Mouse (Mus musculus): ENCODE measurements at regions not wholly inside any gene's neighbourhood (a gene's known extent, or its start where the extent isn't known, plus 50 kb on each side); places are given as distances from the start of the nearest gene placed in this dataset.

- no peak overlapping the region for H3K9ac ChIP-seq (ENCODE audit: low read length)
- H3K27me3 ChIP-seq (replicated peaks; ENCODE audit: control insufficient read depth, insufficient read depth, low read length), result no peaks in the 10 kb centered on the region
- H3K4me1 ChIP-seq (replicated peaks; ENCODE audit: control insufficient read depth, insufficient read depth, low read length), result no peaks in the 10 kb centered on the region
- no peaks in the 10 kb centered on the region for H3K36me3 ChIP-seq (ENCODE audit: control insufficient read depth, insufficient read depth, low read length)
- DNase-seq (ENCODE audit: low spot score) (no peak), ATAC-seq (replicated peaks; ENCODE audit: low FRiP score, low TSS enrichment, low read depth) (no peak)
- no peaks in the 10 kb centered on the region for H3K9me3 ChIP-seq (ENCODE audit: control insufficient read depth, low read length)
- no peak overlapping the region for H3K27ac ChIP-seq (ENCODE audit: low read depth)
- WGBS, result 83% methylated on average over 6 of the region's 6 CpGs
- H3K4me2 ChIP-seq (ENCODE audit: low read length), result no peak overlapping the region
- no peak overlapping the region for H3K4me3 ChIP-seq (ENCODE audit: low read depth, low read length)
These were observed 152.6 kb upstream of the Api5 start for GRCm38 (mm10) chr2:94590494-94590893.

DNA sequence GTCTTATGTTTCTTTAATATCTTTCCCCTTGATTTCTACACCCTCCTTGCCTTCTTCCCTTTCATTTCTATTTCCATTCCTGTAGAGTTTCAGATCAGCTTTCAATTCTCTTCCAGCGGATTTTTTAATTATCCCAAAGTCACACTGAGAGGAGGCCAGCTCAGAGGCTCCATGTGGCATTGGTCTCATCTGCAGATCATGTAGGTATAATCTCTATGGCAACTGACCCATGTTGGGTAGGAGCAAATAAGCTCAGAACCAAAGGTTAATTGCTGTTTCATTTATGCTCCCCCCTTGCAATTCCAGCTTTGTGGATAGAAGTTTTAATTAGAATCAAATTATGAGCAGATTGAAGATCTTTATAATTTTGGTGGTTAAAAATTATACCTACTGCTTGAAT lies 149.3 kb upstream of the Api5 start:
- Histone ChIP-seq H3K4me3 (ENCODE audit: low read depth, low read length) (no peak overlapping the region), H3K9me3 (ENCODE audit: control insufficient read depth, low read length) (no peaks in the 10 kb centered on the region), H3K36me3 (ENCODE audit: control insufficient read depth, insufficient read depth, low read length) (no peaks in the 10 kb centered on the region), H3K4me1 (replicated peaks; ENCODE audit: control insufficient read depth, insufficient read depth, low read length) (no peaks in the 10 kb centered on the region), H3K9ac (ENCODE audit: low read length) (no peak overlapping the region), H3K27me3 (replicated peaks; ENCODE audit: control insufficient read depth, insufficient read depth, low read length) (no peaks in the 10 kb centered on the region), H3K4me2 (ENCODE audit: low read length) (no peak overlapping the region), H3K27ac (ENCODE audit: low read depth) (no peak overlapping the region)
- ATAC-seq (replicated peaks; ENCODE audit: low FRiP score, low TSS enrichment, low read depth) (no peak), DNase-seq (ENCODE audit: low spot score) (no peak)
- 81% methylated on average over 1 of the region's 1 CpGs for WGBS

- no peak overlapping the region for H3K4me3 ChIP-seq (ENCODE audit: low read depth, low read length)
- H3K27me3 ChIP-seq (replicated peaks; ENCODE audit: control insufficient read depth, insufficient read depth, low read length), result no peaks in the 10 kb centered on the region
- H3K27ac ChIP-seq (ENCODE audit: low read depth), result no peak overlapping the region
- ATAC-seq (replicated peaks; ENCODE audit: low FRiP score, low TSS enrichment, low read depth), result no peak
- no peak overlapping the region for H3K9ac ChIP-seq (ENCODE audit: low read length)
- H3K36me3 ChIP-seq (ENCODE audit: control insufficient read depth, insufficient read depth, low read length), result no peaks in the 10 kb centered on the region
- no peaks in the 10 kb centered on the region for H3K9me3 ChIP-seq (ENCODE audit: control insufficient read depth, low read length)
- no peaks in the 10 kb centered on the region for H3K4me1 ChIP-seq (replicated peaks; ENCODE audit: control insufficient read depth, insufficient read depth, low read length)
- no peak overlapping the region for H3K4me2 ChIP-seq (ENCODE audit: low read length)
- WGBS, result 54% methylated on average over 3 of the region's 3 CpGs
- DNase-seq (ENCODE audit: low spot score), result no peak
These were observed 133.7 kb upstream of the Api5 start for GRCm38 (mm10) chr2:94571646-94572045.

GRCm38 (mm10) chr2:94541230-94541905 lies 103.4 kb upstream of the Api5 start:
- Histone ChIP-seq H3K36me3 (ENCODE audit: control insufficient read depth, insufficient read depth, low read length) (no peaks in the 10 kb centered on the region), H3K27ac (ENCODE audit: low read depth) (no peak overlapping the region), H3K9me3 (ENCODE audit: control insufficient read depth, low read length) (no peaks in the 10 kb centered on the region), H3K4me1 (replicated peaks; ENCODE audit: control insufficient read depth, insufficient read depth, low read length) (no peaks in the 10 kb centered on the region), H3K4me2 (ENCODE audit: low read length) (no peak overlapping the region), H3K27me3 (replicated peaks; ENCODE audit: control insufficient read depth, insufficient read depth, low read length) (no peaks in the 10 kb centered on the region), H3K9ac (ENCODE audit: low read length) (no peak overlapping the region), H3K4me3 (ENCODE audit: low read depth, low read length) (no peak overlapping the region)
- DNase-seq (ENCODE audit: low spot score), result no peak
- 81% methylated on average over 3 of the region's 3 CpGs for WGBS
- no peak for ATAC-seq (replicated peaks; ENCODE audit: low FRiP score, low TSS enrichment, low read depth)

DNA sequence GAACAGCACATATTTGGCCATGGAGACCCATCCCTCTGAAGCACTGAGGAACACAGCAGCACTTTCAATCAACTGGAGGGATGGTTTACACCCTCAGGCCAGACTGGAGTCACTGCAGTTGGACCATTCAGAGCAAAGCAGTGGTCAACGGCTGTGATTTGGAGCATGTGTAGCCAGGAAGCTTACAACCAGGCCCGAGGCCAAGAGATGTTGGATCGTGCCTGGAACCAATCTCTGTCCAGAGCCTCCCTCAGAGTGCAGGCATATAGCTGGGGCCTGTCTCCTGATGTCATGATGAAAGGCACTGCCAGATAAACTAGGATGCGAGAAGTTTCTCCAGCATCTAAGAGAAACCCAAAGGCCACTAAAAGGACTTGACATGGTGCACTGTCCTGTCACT lies 98.7 kb upstream of the Api5 start:
- no peak for ATAC-seq (replicated peaks; ENCODE audit: low FRiP score, low TSS enrichment, low read depth)
- Histone ChIP-seq H3K4me3 (ENCODE audit: low read depth, low read length) (no peak overlapping the region), H3K27me3 (replicated peaks; ENCODE audit: control insufficient read depth, insufficient read depth, low read length) (no peaks in the 10 kb centered on the region), H3K27ac (ENCODE audit: low read depth) (no peak overlapping the region), H3K9me3 (ENCODE audit: control insufficient read depth, low read length) (no peaks in the 10 kb centered on the region), H3K4me2 (ENCODE audit: low read length) (no peak overlapping the region), H3K36me3 (ENCODE audit: control insufficient read depth, insufficient read depth, low read length) (no peaks in the 10 kb centered on the region), H3K9ac (ENCODE audit: low read length) (no peak overlapping the region), H3K4me1 (replicated peaks; ENCODE audit: control insufficient read depth, insufficient read depth, low read length) (no peaks in the 10 kb centered on the region)
- DNase-seq (ENCODE audit: low spot score), result no peak
- WGBS, result 63% methylated on average over 4 of the region's 4 CpGs

DNA sequence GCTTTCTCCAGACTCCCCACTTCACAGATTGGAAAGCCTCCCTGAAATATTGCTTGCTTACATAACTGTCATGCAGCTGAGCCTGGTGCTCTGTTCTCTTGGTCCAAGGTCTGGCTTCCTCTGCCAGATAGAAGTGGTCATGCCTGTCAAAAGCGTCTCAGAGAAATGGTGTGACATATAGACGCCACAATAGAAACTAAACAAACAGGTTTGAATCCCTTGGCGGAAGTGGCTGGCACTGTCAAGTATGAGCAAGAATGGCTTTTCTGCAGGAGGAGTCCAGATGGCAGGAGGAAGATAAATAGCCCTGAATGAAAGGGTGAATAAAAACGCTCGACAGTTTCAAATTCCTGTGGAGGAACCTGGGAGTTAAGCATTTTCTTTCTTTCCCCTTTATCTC lies 93.2 kb upstream of the Api5 start:
- no peak for ATAC-seq (replicated peaks; ENCODE audit: low FRiP score, low TSS enrichment, low read depth)
- no peak for DNase-seq (ENCODE audit: low spot score)
- Histone ChIP-seq H3K4me2 (ENCODE audit: low read length) (no peak overlapping the region), H3K4me3 (ENCODE audit: low read depth, low read length) (no peak overlapping the region), H3K27me3 (replicated peaks; ENCODE audit: control insufficient read depth, insufficient read depth, low read length) (no peaks in the 10 kb centered on the region), H3K36me3 (ENCODE audit: control insufficient read depth, insufficient read depth, low read length) (no peaks in the 10 kb centered on the region), H3K27ac (ENCODE audit: low read depth) (no peak overlapping the region), H3K4me1 (replicated peaks; ENCODE audit: control insufficient read depth, insufficient read depth, low read length) (no peaks in the 10 kb centered on the region), H3K9me3 (ENCODE audit: control insufficient read depth, low read length) (no peaks in the 10 kb centered on the region), H3K9ac (ENCODE audit: low read length) (no peak overlapping the region)
- WGBS, result 22% methylated on average over 5 of the region's 5 CpGs

DNA sequence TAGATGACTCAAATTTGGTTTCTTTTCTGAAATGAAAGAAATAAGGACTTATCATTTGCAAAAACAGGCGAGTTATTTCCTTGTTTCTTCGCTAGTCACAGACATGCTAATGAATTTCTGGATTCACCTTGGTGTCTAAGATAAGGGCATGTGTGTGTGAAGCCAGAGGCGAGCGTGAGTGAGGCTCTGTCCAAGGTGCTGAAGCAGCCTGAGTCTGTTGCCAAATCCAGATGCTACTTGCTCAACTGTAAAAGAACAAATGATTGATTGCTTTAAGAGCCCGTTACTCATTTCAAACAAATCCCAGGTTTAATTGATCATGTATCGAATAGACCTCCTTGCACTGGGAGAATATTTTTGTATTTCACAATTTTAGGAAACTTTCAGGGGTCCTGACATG lies 86.6 kb upstream of the Api5 start:
- ATAC-seq (replicated peaks; ENCODE audit: low FRiP score, low TSS enrichment, low read depth) (no peak), DNase-seq (ENCODE audit: low spot score) (peak; percentile 79)
- 25% methylated on average over 6 of the region's 6 CpGs for WGBS

GRCm38 (mm10) chr2:94516866-94517265 lies 78.9 kb upstream of the Api5 start:
- Histone ChIP-seq H3K9ac (ENCODE audit: low read length) (no peak overlapping the region), H3K27ac (ENCODE audit: low read depth) (no peak overlapping the region), H3K4me1 (replicated peaks; ENCODE audit: control insufficient read depth, insufficient read depth, low read length) (no peaks in the 10 kb centered on the region), H3K36me3 (ENCODE audit: control insufficient read depth, insufficient read depth, low read length) (no peaks in the 10 kb centered on the region), H3K4me3 (ENCODE audit: low read depth, low read length) (no peak overlapping the region), H3K9me3 (ENCODE audit: control insufficient read depth, low read length) (no peaks in the 10 kb centered on the region), H3K27me3 (replicated peaks; ENCODE audit: control insufficient read depth, insufficient read depth, low read length) (no peaks in the 10 kb centered on the region), H3K4me2 (ENCODE audit: low read length) (no peak overlapping the region)
- WGBS, result 84% methylated on average over 1 of the region's 1 CpGs
- ATAC-seq (replicated peaks; ENCODE audit: low FRiP score, low TSS enrichment, low read depth), result no peak
- DNase-seq (ENCODE audit: low spot score), result no peak

More for the DNA sequence above, 86.6 kb upstream of the Api5 start:
- Histone ChIP-seq H3K4me3 (ENCODE audit: low read depth, low read length) (no peak overlapping the region), H3K9ac (ENCODE audit: low read length) (no peak overlapping the region), H3K9me3 (ENCODE audit: control insufficient read depth, low read length) (no peaks in the 10 kb centered on the region), H3K36me3 (ENCODE audit: control insufficient read depth, insufficient read depth, low read length) (no peaks in the 10 kb centered on the region), H3K4me2 (ENCODE audit: low read length) (no peak overlapping the region), H3K27ac (ENCODE audit: low read depth) (no peak overlapping the region), H3K4me1 (replicated peaks; ENCODE audit: control insufficient read depth, insufficient read depth, low read length) (no peaks in the 10 kb centered on the region), H3K27me3 (replicated peaks; ENCODE audit: control insufficient read depth, insufficient read depth, low read length) (no peaks in the 10 kb centered on the region)

DNA sequence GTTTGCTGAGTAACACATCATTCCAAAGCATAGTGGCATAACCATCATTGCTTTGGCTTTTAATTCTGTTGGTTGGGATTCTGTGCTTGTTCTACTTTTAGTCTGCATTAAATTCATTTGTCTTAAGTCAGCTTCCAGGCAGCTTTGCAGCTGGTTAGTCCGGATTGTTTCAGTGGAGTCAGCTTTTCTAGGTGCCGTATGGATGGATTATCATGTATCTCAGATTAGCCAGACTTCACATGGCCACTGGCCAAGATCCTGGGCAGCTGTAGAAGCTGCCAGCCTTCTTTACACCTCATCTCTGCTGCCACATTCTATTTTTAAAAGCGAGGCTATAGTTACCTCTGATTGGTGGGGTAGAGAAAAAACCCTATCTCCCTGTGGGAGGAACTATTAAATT lies 74.1 kb upstream of the Api5 start:
- H3K4me2 ChIP-seq (ENCODE audit: low read length), result no peak overlapping the region
- 62% methylated on average over 3 of the region's 3 CpGs for WGBS
- ATAC-seq (replicated peaks; ENCODE audit: low FRiP score, low TSS enrichment, low read depth), result no peak
- H3K4me1 ChIP-seq (replicated peaks; ENCODE audit: control insufficient read depth, insufficient read depth, low read length), result no peaks in the 10 kb centered on the region
- H3K27ac ChIP-seq (ENCODE audit: low read depth), result no peak overlapping the region
- DNase-seq (ENCODE audit: low spot score), result no peak
- no peaks in the 10 kb centered on the region for H3K27me3 ChIP-seq (replicated peaks; ENCODE audit: control insufficient read depth, insufficient read depth, low read length)
- H3K36me3 ChIP-seq (ENCODE audit: control insufficient read depth, insufficient read depth, low read length), result no peaks in the 10 kb centered on the region
- H3K9ac ChIP-seq (ENCODE audit: low read length), result no peak overlapping the region
- no peaks in the 10 kb centered on the region for H3K9me3 ChIP-seq (ENCODE audit: control insufficient read depth, low read length)
- H3K4me3 ChIP-seq (ENCODE audit: low read depth, low read length), result no peak overlapping the region

All from intestine, embryonic 14.5 days (tissue).